Mouse (Mus musculus) gastrocnemius, adult 2 months (tissue): ENCODE data around the gene Edem3. TPM values are rescaled to one million over a fixed set of nuclear protein-coding genes. Genes with fewer than 3 reads are reported as not detected.

Source experiments
- DNase-seq: peaks from one replicate; pipeline ENCODE4 v3.0.0; 2022
- H3K27ac ChIP-seq: fragments of 200-600 bp; 2 replicates; pipeline ENCODE4 v1.8.1; 2022; ENCODE audit warnings: mild to moderate bottlenecking
- H3K4me3 ChIP-seq: fragments of 200-600 bp; 2 replicates; pipeline ENCODE4 v1.8.1; 2022; ENCODE audit warnings: mild to moderate bottlenecking, moderate library complexity
- CTCF ChIP-seq: fragments of 200-600 bp; IDR thresholded peaks from 2 replicates; pipeline ENCODE4 v1.8.1; 2022; ENCODE audit warnings: antibody characterized with exemption, mild to moderate bottlenecking, moderate library complexity
- intact Hi-C: fragments of 180-260 bp; cut with DNase I; formaldehyde crosslinking; loops from one replicate; pipeline ENCODE4 v1.15.1; 2025
- long read RNA-seq, 2 experiments: library from polyadenylated mRNA; stranded (forward); transcript quantifications; one replicate each; pipeline ENCODE4 v2.0.0; 2021
- total RNA-seq, 2 experiments: library from RNA; stranded (reverse); gene quantifications; 2 replicates each; pipeline ENCODE4 v1.2.3; 2021

Edem3 gene
- 10 to 100 TPM; 21.1 to 23.6 TPM for total RNA-seq
- long read RNA-seq, experiment 1, full-length matches to known transcripts: 29 of 37 reads
- long read RNA-seq, experiment 1, partial matches to known transcripts: 3 of 37 reads
- long read RNA-seq, experiment 1, other reads (novel, unspliced or antisense): 5 of 37 reads
- long read RNA-seq, experiment 2, full-length matches to known transcripts: 16 of 26 reads
- long read RNA-seq, experiment 2, partial matches to known transcripts: 5 of 26 reads
- long read RNA-seq, experiment 2, other reads (novel, unspliced or antisense): 5 of 26 reads

GRCm38 (mm10) chr1:151754881-151755659 is at the start of gene Edem3:
Gene Edem3, plus strand, starts transcription at chr1:151755371.
- Histone ChIP-seq H3K27ac (peak within 1 kb of the TSS; percentile 94), H3K4me3 (peak within 1 kb of the TSS; percentile 98)
- intact Hi-C loops: loop anchor here (5.0 kb wide), 1 partner anchor 328 kb away; the partner anchor contains the start of genes Swt1 and Trmt1l
- DNase-seq: peak; percentile 99
- TF ChIP-seq CTCF: no peak

- TF ChIP-seq CTCF: no peak; the same call in 1 of the 2 replicates
- peak; percentile 71 for DNase-seq
Measured at GRCm38 (mm10) chr1:151705723-151706396, 49.3 kb upstream of the Edem3 start.

GRCm38 (mm10) chr1:151706397-151706752 is 48.8 kb upstream of the Edem3 start:
- intact Hi-C loops: loop anchor here (1.0 to 5.0 kb wide), 2 partner anchors 142 to 204 kb away; partner anchors contain the start of gene Rnf2
- no peak overlapping the region for H3K4me3 ChIP-seq
- TF ChIP-seq CTCF: no peak
- H3K27ac ChIP-seq: no peak overlapping the region
- DNase-seq: no peak

More at GRCm38 (mm10) chr1:151705723-151706396, 49.3 kb upstream of the Edem3 start:
- Histone ChIP-seq H3K4me3 (no peak overlapping the region), H3K27ac (no peak overlapping the region)
- intact Hi-C loops: loop anchor here (1.0 to 5.0 kb wide), 2 partner anchors 142 to 204 kb away; partner anchors contain the start of gene Rnf2

- DNase-seq: peak; percentile 40
- Histone ChIP-seq H3K27ac (no peak overlapping the region; the same call in 1 of the 2 replicates), H3K4me3 (no peak overlapping the region)
- no peak for TF ChIP-seq CTCF
- intact Hi-C loops: loop anchor here (5.0 kb wide), 1 partner anchor 207 kb away; the partner anchor contains the start of gene Rnf2
Measured at GRCm38 (mm10) chr1:151708966-151709733, 46.0 kb upstream of the Edem3 start.

- H3K27ac ChIP-seq: no peak overlapping the region; the same call in 1 of the 2 replicates
- intact Hi-C loops: loop anchor here (5.0 kb wide), 1 partner anchor 207 kb away; the partner anchor contains the start of gene Rnf2
- TF ChIP-seq CTCF: no peak
- H3K4me3 ChIP-seq: no peak overlapping the region
- DNase-seq: no peak
Measured at GRCm38 (mm10) chr1:151709734-151710022, 45.5 kb upstream of the Edem3 start.

- no peak overlapping the region for H3K4me3 ChIP-seq
- no peak for DNase-seq
- no peak for TF ChIP-seq CTCF
- intact Hi-C loops: no loop called here
- H3K27ac ChIP-seq: no peak overlapping the region; the same call in 1 of the 2 replicates
Measured at GRCm38 (mm10) chr1:151710424-151711055, 44.6 kb upstream of the Edem3 start.

GRCm38 (mm10) chr1:151711062-151711461 is 44.1 kb upstream of the Edem3 start:
- H3K4me3 ChIP-seq: no peak overlapping the region
- no peak overlapping the region; the same call in 1 of the 2 replicates for H3K27ac ChIP-seq
- no peak for TF ChIP-seq CTCF
- DNase-seq: no peak
- intact Hi-C loops: no loop called here

GRCm38 (mm10) chr1:151712664-151713063 is 42.5 kb upstream of the Edem3 start:
- Histone ChIP-seq H3K27ac (no peak overlapping the region), H3K4me3 (no peak overlapping the region)
- TF ChIP-seq CTCF: no peak
- intact Hi-C loops: no loop called here
- DNase-seq: no peak

- intact Hi-C loops: no loop called here
- Histone ChIP-seq H3K4me3 (no peak overlapping the region), H3K27ac (no peak overlapping the region)
- no peak for TF ChIP-seq CTCF
- no peak for DNase-seq
Measured at GRCm38 (mm10) chr1:151713622-151714021, 41.5 kb upstream of the Edem3 start.

- DNase-seq: no peak
- no peak for TF ChIP-seq CTCF
- H3K4me3 ChIP-seq: no peak overlapping the region
- H3K27ac ChIP-seq: no peak overlapping the region
- intact Hi-C loops: no loop called here
Measured at GRCm38 (mm10) chr1:151716024-151716710, 39.0 kb upstream of the Edem3 start.

- TF ChIP-seq CTCF: no peak
- intact Hi-C loops: no loop called here
Measured at GRCm38 (mm10) chr1:151717624-151718023, 37.5 kb upstream of the Edem3 start.

More at GRCm38 (mm10) chr1:151717624-151718023, 37.5 kb upstream of the Edem3 start:
- H3K27ac ChIP-seq: no peak overlapping the region
- no peak overlapping the region for H3K4me3 ChIP-seq
- DNase-seq: no peak
